In the genomic region with DNA sequence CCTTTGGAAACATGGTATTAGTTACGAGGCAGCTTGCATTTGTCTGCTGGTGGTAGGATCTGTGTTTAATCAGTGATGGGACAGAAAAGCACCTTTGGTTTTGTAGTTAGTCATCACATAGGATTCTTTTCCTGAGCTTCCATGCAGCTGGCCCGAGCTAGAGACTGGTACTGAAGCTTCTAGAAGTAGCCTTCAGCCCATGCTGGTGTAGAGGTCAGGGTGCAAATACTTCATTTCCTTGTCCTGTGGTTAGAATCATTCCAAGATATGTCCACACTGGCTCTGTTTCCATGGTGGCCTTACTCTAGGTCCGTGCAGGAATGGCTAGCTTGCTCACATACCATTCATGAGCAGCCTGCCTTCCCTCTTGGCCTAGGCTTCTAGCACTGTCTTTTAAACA, we compare ENCODE assay signal across 21 mouse cellular contexts.
A peak's percentile ranks its signal among the peaks of the same experiment; 100 is the strongest.
DNase-seq lines count a peak whose midpoint lies in the region; ATAC-seq lines count a peak whose summit lies in the region.
"Had no signal": no experiment of that assay in that cellular context is flagged by ENCODE, and none has a peak within 500 bp of the region (broad histone marks: within the 10 kb centered on the region; RNA-seq: fewer than 3 reads in every experiment).

No protein-coding gene starts in this region.

- 57% methylated on average over 3 of the region's 3 CpGs for WGBS in heart, embryonic 13.5 days
- WGBS in kidney, embryonic 15.5 days, result 84% methylated on average over 3 of the region's 3 CpGs
- 59% methylated on average over 3 of the region's 3 CpGs for WGBS in limb, embryonic 15.5 days

- peaks cover 66% of the 10 kb centered on the region for H3K4me1 ChIP-seq in heart, embryonic 13.5 days
- H3K4me1 ChIP-seq in kidney, embryonic 15.5 days, result peaks cover 18% of the 10 kb centered on the region
- H3K4me1 ChIP-seq in limb, embryonic 15.5 days, result peaks cover 34% of the 10 kb centered on the region

- intact Hi-C loops in heart, postnatal 36 days (cut with DNase I), result no loop called here

- H3K27ac ChIP-seq in heart, embryonic 13.5 days (replicated peaks), result peak overlapping the region; percentile 58
- H3K27ac ChIP-seq in kidney, embryonic 15.5 days, result peak overlapping the region; percentile 75
- peak overlapping the region; percentile 33; the same call in 1 of the 2 replicates for H3K27ac ChIP-seq in limb, embryonic 15.5 days
- H3K27ac ChIP-seq: hindbrain, embryonic 13.5 days; layer of hippocampus, adult 2 months; liver, embryonic 13.5 days; midbrain, embryonic 12.5 days; neural tube, embryonic 13.5 days; stomach, postnatal 0 days had no signal

- no peak for ATAC-seq in heart, embryonic 13.5 days (ENCODE audit: extremely low read depth, insufficient number of reproducible peaks, low FRiP score, low TSS enrichment)
- no peak for ATAC-seq in kidney, embryonic 15.5 days (replicated peaks; ENCODE audit: low FRiP score)
- no peak for ATAC-seq in limb, embryonic 15.5 days (ENCODE audit: insufficient number of reproducible peaks, low FRiP score, low TSS enrichment, low read depth)

- H3K4me3 ChIP-seq in heart, embryonic 13.5 days, result no peak overlapping the region
- H3K4me3 ChIP-seq in kidney, embryonic 15.5 days (replicated peaks), result no peak overlapping the region
- H3K4me3 ChIP-seq in limb, embryonic 15.5 days, result no peak overlapping the region
- H3K4me3 ChIP-seq: hindbrain, embryonic 13.5 days; layer of hippocampus, adult 2 months; liver, embryonic 13.5 days; lung, embryonic 15.5 days; midbrain, embryonic 12.5 days; neural tube, embryonic 13.5 days had no signal

- no peak overlapping the region for H3K9ac ChIP-seq in heart, embryonic 13.5 days
- no peak overlapping the region for H3K9ac ChIP-seq in kidney, embryonic 15.5 days
- no peak overlapping the region for H3K9ac ChIP-seq in limb, embryonic 15.5 days
- H3K9ac ChIP-seq: hindbrain, embryonic 13.5 days; liver, embryonic 13.5 days; lung, embryonic 15.5 days; midbrain, embryonic 12.5 days; neural tube, embryonic 13.5 days had no signal

- peaks cover 5% of the 10 kb centered on the region; the same call in 1 of the 2 replicates for H3K36me3 ChIP-seq in heart, embryonic 13.5 days
- peaks cover 14% of the 10 kb centered on the region for H3K36me3 ChIP-seq in kidney, embryonic 15.5 days
- 0 out of 2 replicates have a peak, but pooled peaks cover 2% of the 10 kb centered on the region for H3K36me3 ChIP-seq in limb, embryonic 15.5 days
- H3K36me3 ChIP-seq: liver, embryonic 13.5 days; lung, embryonic 15.5 days; midbrain, embryonic 12.5 days had no signal

- no peak overlapping the region for H3K4me2 ChIP-seq in heart, embryonic 13.5 days
- H3K4me2 ChIP-seq in kidney, embryonic 15.5 days, result no peak overlapping the region
- H3K4me2 ChIP-seq in limb, embryonic 15.5 days, result no peak overlapping the region
- H3K4me2 ChIP-seq: hindbrain, embryonic 13.5 days; liver, embryonic 13.5 days; lung, embryonic 15.5 days; midbrain, embryonic 12.5 days; neural tube, embryonic 13.5 days had no signal

- peak; percentile 46 to 87 for DNase-seq in adrenal gland, adult (ENCODE audit: inconsistent age in 2 of 2, low spot score in 1 of 2)
- no peak for DNase-seq in adrenal gland, postnatal 10 days
- no peak for DNase-seq in heart, postnatal 36 days
- no peak for DNase-seq in kidney, postnatal 25 days
- DNase-seq in frontal cortex, postnatal 14 days (ENCODE audit: low spot score in 2 of 2), result no peak
- DNase-seq: cerebellum, adult 11 months; cerebellum, postnatal 14 days; embryo, embryonic 11 days; gastrocnemius, postnatal 14 days; liver, embryonic 13.5 days; right cerebral cortex, postnatal 14 days; thymus, postnatal 25 days had no signal

- H3K27me3 ChIP-seq in heart, embryonic 13.5 days (replicated peaks), result no peaks in the 10 kb centered on the region
- no peaks in the 10 kb centered on the region for H3K27me3 ChIP-seq in kidney, embryonic 15.5 days
- H3K27me3 ChIP-seq in limb, embryonic 15.5 days, result no peaks in the 10 kb centered on the region
- H3K27me3 ChIP-seq: hindbrain, embryonic 13.5 days; liver, embryonic 13.5 days; lung, embryonic 15.5 days; midbrain, embryonic 12.5 days; neural tube, embryonic 13.5 days had no signal

- no peaks in the 10 kb centered on the region for H3K9me3 ChIP-seq in heart, embryonic 13.5 days
- H3K9me3 ChIP-seq in kidney, embryonic 15.5 days (replicated peaks), result no peaks in the 10 kb centered on the region
- no peaks in the 10 kb centered on the region for H3K9me3 ChIP-seq in limb, embryonic 15.5 days
- H3K9me3 ChIP-seq: hindbrain, embryonic 13.5 days; liver, embryonic 13.5 days; lung, embryonic 15.5 days; midbrain, embryonic 12.5 days; neural tube, embryonic 13.5 days had no signal

Comparison
In these comparisons a context has a peak if more than half of its experiments do, and no peak if none do; other contexts are left out.
1. DNase-seq: peak in adrenal gland, adult (2 of 2); none in adrenal gland, postnatal 10 days (single experiment), heart, postnatal 36 days (0 of 2), kidney, postnatal 25 days (0 of 2) and frontal cortex, postnatal 14 days (0 of 2).
2. Peak in every context shown above with its lines, with median percentiles within 50 percentile points of each other: H3K27ac ChIP-seq.